6 mouse cellular contexts compared by ENCODE assay signal in the genomic region with DNA sequence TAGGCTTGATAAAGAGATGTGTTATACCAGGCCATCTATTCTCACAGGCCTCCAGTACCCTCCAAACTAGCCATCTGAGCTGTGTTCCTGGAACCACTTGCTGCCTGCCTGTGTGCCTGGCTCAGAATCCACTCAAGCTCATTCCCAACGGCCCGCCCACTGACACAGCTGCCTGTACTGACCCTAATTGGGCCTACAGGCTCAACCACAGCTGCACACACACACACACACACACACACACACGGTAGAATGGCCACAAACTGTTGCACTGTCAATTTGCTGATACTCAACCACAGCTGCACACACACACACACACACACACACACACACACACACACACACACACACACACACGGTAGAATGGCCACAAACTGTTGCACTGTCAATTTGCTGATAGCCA. TPM values are rescaled to one million over a fixed set of nuclear protein-coding genes. Genes with fewer than 3 reads are reported as not detected.
DNase-seq lines count a peak whose midpoint lies in the region; ATAC-seq and TF ChIP-seq lines count a peak whose summit lies in the region.
"Not testable (repeated sequence)": the region's sequence is repeated elsewhere in the genome, so short reads cannot be mapped to it uniquely, and the experiment has no call there.

No protein-coding gene starts in this region.

- peak; percentile 15 for TF ChIP-seq POLR2A in myocyte (IDR thresholded peaks at IDR 0.05; ENCODE audit: insufficient read length, low read depth)

- not testable (repeated sequence) for H3K4me3 ChIP-seq in embryonic facial prominence, embryonic 15.5 days (replicated peaks); liver, embryonic 14.5 days (ENCODE audit: insufficient read depth in 1 of 2, low read depth in 2 of 2, low read length in 2 of 2); myocyte

- DNase-seq in Muller cell, postnatal 12 days (ENCODE audit: inconsistent ontology term), result peak; percentile 49
- peak; percentile 41 to 46 for DNase-seq in kidney, postnatal 4 days
- not testable (repeated sequence) for DNase-seq in liver, embryonic 14.5 days (ENCODE audit: low read depth in 3 of 3, low spot score in 3 of 3)

- TF ChIP-seq EP300 in liver, embryonic 14.5 days (IDR thresholded peaks at IDR 0.05; ENCODE audit: low read depth), result not testable (repeated sequence)

- H3K4me2 ChIP-seq in embryonic facial prominence, embryonic 15.5 days (replicated peaks); liver, embryonic 14.5 days (ENCODE audit: low read depth); myocyte (ENCODE audit: low read depth): not testable (repeated sequence)

- H3K4me1 ChIP-seq in embryonic facial prominence, embryonic 15.5 days; liver, embryonic 14.5 days (replicated peaks; ENCODE audit: control insufficient read depth in 2 of 2, insufficient read depth in 2 of 2, low read length in 1 of 2): not testable (repeated sequence)

- TF ChIP-seq CTCF in liver, embryonic 14.5 days (IDR thresholded peaks at IDR 0.05; ENCODE audit: low read depth), result not testable (repeated sequence)

- H3K79me2 ChIP-seq in myocyte (ENCODE audit: control insufficient read depth, insufficient read depth), result not testable (repeated sequence)

- 0 out of 2 replicates have a peak, but pooled peaks have one; percentile 13 for ATAC-seq in embryonic facial prominence, embryonic 15.5 days (ENCODE audit: insufficient number of reproducible peaks, low FRiP score, low TSS enrichment, low read depth)
- peak; percentile 15; the same call in 1 of the 2 replicates for ATAC-seq in granulocyte monocyte progenitor cell, adult 5-6 weeks (replicated peaks; ENCODE audit: poor library complexity, severe bottlenecking)
- peak; percentile 11; the same call in 1 of the 2 replicates for ATAC-seq in liver, embryonic 14.5 days (ENCODE audit: insufficient read depth)

- not testable (repeated sequence) for H3K9me3 ChIP-seq in embryonic facial prominence, embryonic 15.5 days (replicated peaks); liver, embryonic 14.5 days (ENCODE audit: control insufficient read depth, low read length)

- not testable (repeated sequence) for H3ac ChIP-seq in myocyte (ENCODE audit: control insufficient read depth, insufficient read length)

- not testable (repeated sequence) for H3K27me3 ChIP-seq in embryonic facial prominence, embryonic 15.5 days; liver, embryonic 14.5 days (ENCODE audit: control insufficient read depth, insufficient read depth, low read length); myocyte (ENCODE audit: control insufficient read depth, insufficient read depth, insufficient read length)

- WGBS in embryonic facial prominence, embryonic 15.5 days, result 63% methylated on average over 4 of the region's 4 CpGs
- 64% methylated on average over 4 of the region's 4 CpGs for WGBS in liver, embryonic 14.5 days (ENCODE audit: insufficient replicate concordance)

- H3K27ac ChIP-seq in embryonic facial prominence, embryonic 15.5 days (replicated peaks); liver, embryonic 14.5 days: not testable (repeated sequence)

- not testable (repeated sequence) for H3K9ac ChIP-seq in embryonic facial prominence, embryonic 15.5 days; liver, embryonic 14.5 days (replicated peaks)

- peaks cover 34% of the 10 kb centered on the region for H3K36me3 ChIP-seq in embryonic facial prominence, embryonic 15.5 days
- H3K36me3 ChIP-seq in liver, embryonic 14.5 days (replicated peaks; ENCODE audit: control insufficient read depth, insufficient read depth, low read depth), result peaks cover 48% of the 10 kb centered on the region
- H3K36me3 ChIP-seq in myocyte (ENCODE audit: control insufficient read depth, insufficient read depth), result peaks cover 12% of the 10 kb centered on the region

TF ChIP-seq in myocyte, 11 proteins besides CTCF, POLR2A, EP300 and RAD21:
- TF ChIP-seq MYOG (IDR thresholded peaks at IDR 0.05; ENCODE audit: control insufficient read depth in 1 of 3, insufficient read depth in 1 of 3, insufficient read length in 2 of 3, low read depth in 2 of 3), result peak in 2 of 3 experiments; percentile 29 to 47
- TF ChIP-seq POLR2AphosphoS2 (IDR thresholded peaks at IDR 0.05; ENCODE audit: insufficient read length, low read depth), result peak; percentile 68
- TF ChIP-seq MYOD1 (IDR thresholded peaks at IDR 0.05; ENCODE audit: control insufficient read depth in 1 of 3, insufficient read length in 2 of 3, low read depth in 2 of 3), result peak in 2 of 3 experiments; percentile 61 to 76
TF ChIP-seq in myocyte: peak in this region for 3; not testable (repeated sequence) for 8.

RNA-seq across cellular contexts. Expression of gene Mki67, which starts 32.1 kb away (rescaled TPM):
- polyA plus RNA-seq in embryonic facial prominence, embryonic 15.5 days (2015; fragmentation: Nextera tagmentation; extraction: Ambion mirVana), result 29.2 and 35.5 TPM in 2 replicates
- 154 and 199 TPM in 2 replicates for total RNA-seq in granulocyte monocyte progenitor cell, adult 5-6 weeks (2014; fragmentation: Nextera tagmentation)
- total RNA-seq in granulocyte monocyte progenitor cell, adult 5-6 weeks (2017), result 269 and 306 TPM in 2 replicates
- polyA plus RNA-seq in liver, embryonic 14.5 days (2012; rRNA removed), result 48.0 and 97.2 TPM in 2 replicates
- 118 and 129 TPM in 2 replicates for polyA plus RNA-seq in liver, embryonic 14.5 days (2014; fragmentation: Nextera tagmentation; extraction: Ambion mirVana)
- 6.8 TPM for polyA plus RNA-seq in myocyte (2012; fragmentation: generic; extraction: Trizol)
